Mouse (Mus musculus): Measurements from ENCODE around the gene Zfp451.
"Not testable (repeated sequence)": the region's sequence is repeated elsewhere in the genome, so short reads cannot be mapped to it uniquely, and the experiment has no call there.

Zfp451 gene

DNA sequence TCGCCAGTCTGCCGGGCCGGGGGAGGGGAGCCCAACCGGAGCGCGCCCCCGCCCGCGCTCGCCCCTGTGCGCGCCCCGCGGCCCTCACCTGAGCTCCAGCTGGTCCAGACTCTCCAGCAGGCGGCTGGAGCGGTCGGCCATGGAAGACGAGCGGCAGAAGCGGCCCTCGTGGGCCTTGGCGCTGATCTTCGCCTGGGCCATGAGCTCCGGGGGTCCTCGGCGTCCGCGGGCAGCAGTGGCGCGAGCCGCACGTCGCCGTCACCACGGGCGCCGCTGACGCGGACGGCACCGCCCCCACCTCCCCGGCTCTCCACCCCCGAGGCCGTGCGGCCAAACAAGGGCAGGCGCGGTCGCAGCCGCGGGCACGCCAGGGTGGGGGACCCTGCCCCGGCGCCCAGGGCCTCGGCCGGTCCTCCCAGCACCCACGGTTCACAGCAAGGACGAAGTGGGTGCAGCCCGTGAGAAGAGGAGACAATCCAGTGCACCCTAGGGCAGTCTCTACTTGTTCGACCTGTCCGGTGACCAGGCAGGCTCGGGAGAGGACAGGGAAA lies 56.8 kb downstream of the Zfp451 start, which contains the start of gene Bag2:
Bag2 (minus strand) TSS at position 305 of the 551 bp plus-strand sequence.
- DNase-seq (ENCODE audit: low read depth, low spot score) = no peak

DNA sequence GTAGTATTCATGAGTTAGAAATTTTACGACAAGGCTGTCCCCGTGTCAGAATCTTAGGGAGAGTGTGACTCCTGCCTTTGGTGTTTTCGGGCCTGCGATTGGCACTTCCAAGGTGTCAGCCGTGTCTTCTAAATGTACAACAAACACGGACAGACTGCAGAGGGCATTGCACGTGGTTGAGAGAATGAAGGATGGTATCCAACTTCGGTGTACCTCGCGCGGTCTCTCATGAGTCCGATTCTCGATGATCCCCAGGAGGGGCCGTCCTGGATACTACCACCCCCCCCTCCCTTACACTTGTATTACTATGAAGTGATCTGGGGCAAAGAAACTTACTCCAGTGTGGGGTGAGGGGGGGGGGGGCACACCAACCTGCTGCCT lies 57.4 kb downstream of the Zfp451 start:
- no peak for DNase-seq (ENCODE audit: low read depth, low spot score)

DNA sequence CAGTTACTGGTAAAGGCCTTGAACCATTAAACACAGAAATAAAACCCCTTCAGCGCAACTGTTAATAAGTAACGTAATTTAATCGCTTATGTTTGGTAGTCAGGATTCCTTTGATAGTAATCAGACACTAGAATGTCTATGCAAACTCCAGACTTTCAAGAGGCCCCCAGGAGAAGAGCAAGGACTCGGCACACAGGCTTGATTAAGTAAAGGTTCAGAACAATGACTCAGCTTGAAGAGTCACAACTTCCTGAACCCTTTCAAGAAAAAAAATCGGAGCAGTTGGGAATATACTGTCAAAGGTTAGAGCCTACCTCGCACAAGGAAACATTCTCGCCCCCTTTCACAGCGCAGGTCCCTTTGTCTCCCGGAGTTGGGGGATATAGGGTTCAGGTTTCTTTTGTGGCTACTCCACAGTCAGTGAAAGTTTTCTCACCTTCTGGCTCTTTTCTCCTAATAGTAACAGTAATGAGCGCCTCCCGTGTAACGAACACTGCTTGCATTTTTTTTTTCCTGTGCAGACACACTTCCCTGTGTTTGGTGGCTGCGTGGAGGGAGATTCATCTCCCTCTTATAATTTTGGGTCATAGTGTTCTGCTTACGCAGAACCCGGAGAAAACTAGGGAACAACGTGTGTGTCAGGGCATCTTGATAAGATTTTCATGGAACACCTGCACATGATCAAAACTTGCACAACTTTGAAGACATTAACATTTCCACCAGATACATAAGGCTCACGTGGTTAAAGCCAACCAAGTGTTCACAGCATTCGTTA lies 58.0 kb downstream of the Zfp451 start:
- DNase-seq (ENCODE audit: low read depth, low spot score) = no peak

DNA sequence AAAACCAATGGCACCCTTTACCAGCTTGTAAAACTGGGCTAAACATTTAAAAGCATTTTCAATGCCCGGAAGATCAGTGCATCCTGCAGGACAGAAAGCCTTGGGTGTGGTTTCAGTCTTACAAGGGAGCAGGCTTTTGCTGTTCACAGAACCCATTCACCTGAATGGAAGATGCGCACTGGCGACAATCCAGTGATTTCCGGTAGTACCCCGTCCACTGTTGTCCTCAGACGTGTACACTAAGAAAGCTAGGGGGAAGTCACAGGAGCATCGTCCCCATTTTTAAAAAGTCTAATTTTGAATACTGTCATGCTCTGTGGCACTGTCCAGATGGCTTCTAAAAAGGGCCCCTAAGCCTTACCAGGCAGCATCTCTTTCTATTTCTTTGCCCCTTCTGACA lies 58.6 kb downstream of the Zfp451 start:
- DNase-seq (ENCODE audit: low read depth, low spot score) = no peak

DNA sequence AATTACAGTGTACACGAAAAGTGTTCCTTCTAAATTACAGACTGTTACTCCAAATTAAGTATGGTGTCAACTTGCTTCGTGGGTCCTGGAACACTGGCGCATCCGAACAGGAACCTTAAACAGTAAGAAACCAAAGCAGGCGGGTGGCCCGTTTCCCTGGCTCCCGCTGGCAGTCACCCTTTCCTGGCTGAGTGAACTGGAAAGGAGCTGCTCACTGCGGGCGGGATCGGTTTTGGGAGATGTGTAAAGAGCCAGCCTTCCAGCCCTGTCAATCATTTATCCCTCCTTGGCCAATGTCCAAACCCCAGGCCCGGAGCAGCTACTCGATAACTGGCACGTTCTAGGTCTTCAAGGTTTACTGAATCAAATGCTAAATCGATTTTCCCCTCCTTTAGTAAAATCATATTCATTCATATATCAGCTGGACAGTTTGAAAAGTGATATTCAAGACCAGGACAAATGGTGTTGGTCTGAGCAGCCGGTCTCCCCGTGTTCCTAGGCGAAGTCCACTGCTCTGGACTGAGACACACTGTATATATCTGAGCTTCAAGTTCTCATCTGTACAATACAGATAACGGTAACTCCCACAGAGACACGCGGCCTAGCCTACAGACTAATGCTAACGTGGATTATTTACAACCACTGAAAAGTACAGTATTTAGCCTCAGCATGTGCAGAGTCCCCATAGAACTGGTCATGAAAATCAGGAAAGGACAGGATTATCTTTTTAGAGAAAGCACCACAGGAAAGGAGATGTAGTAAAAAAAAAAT lies 59.2 kb downstream of the Zfp451 start:
- no peak for DNase-seq (ENCODE audit: low read depth, low spot score)

DNA sequence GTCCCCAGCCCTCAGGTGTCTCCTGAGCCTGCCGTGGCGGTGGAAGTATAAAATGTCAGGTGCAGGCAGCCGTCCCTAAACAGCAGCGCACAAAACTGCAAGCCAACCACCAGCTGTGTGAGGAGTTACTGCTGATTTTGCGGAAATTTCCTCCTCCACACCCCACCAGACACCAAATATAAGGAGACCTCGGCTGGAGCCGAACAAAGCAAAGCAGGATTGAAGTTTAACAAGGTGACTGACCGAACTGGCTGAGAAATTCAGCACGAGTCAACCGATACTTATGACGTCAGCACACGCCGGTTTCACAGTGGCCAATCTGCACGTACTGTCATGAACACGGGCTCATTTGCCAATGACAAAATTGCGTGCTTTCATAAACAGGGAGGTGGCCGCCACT lies 60.3 kb downstream of the Zfp451 start:
- no peak for DNase-seq (ENCODE audit: low read depth, low spot score)

DNA sequence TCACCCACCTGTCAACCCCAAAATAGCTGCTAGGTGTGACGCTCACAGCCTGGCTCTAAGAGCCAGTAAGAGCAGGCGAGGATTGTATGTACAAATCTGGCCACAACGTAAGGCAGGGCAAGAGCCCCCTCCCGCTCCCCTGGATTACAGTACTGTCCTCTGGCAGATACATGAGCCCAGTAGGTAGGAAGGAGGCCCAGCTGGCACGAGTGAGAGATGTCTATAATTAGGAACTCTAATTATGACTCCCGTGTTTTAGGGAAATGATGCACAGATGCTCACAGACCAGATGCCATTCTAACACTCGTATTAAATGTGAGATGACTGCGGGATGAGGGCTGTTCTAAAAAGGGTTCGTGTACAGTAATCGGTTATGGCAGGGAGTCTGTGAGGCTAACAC lies 63.1 kb downstream of the Zfp451 start:
- DNase-seq (ENCODE audit: low read depth, low spot score) = no peak

DNA sequence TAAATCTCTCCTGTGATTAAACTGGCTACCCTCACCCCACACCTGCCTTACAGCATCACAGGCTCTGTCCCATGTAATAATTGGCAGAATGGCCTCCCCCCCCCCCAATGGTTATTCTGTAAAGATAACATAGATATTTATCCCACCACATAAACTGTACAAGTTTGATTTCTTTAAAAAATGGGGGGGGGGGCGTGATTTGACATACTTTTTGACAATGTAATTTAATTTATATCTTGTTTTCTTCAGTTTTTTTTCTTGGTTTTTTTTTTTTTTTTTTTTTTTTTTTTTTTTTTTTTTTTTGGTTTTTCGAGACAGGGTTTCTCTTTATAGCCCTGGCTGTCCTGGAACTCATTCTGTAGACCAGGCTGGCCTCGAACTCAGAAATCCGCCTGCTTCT lies 64.7 kb downstream of the Zfp451 start:
- DNase-seq (ENCODE audit: low read depth, low spot score) = not testable (repeated sequence)

DNA sequence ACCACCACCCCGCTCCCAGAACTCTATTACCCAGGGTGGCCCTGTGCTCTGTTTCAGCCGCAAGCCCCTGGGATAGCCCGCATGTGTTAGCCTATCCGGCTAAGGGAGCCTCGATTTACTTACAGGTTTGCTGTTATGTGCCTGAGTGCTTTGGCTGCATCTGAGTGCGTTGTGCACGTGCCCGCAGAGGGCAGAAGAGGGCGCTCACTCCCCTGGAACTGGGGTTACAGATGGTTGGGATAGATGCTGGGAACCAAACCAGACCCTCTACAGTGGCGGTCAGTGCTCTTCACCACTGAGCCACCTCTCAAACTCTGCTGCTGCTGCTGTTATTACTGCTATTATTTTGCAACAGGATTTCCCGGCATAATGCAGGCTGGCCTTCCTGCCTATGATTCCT lies 65.3 kb downstream of the Zfp451 start:
- DNase-seq (ENCODE audit: low read depth, low spot score) = no peak

DNA sequence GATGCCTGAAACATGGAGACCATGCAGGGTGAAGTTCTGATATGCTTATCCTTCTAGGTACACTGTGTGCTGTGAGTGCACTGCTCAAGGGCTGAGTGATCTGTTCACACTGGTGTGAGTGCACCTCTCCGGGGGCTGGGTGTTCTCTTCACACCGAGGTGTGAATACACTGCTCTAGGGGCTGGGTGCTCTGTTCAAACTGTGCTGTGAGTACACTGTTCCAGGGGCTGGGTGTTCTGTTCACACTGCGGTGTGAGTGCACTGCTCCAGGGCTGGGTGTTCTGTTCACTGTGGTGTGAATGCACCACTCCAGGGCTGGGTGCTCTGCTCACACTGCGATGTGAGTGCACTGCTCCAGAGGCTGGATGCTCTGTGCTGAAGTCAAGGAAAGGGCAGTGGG lies 68.5 kb downstream of the Zfp451 start:
- DNase-seq (ENCODE audit: low read depth, low spot score) = no peak

DNA sequence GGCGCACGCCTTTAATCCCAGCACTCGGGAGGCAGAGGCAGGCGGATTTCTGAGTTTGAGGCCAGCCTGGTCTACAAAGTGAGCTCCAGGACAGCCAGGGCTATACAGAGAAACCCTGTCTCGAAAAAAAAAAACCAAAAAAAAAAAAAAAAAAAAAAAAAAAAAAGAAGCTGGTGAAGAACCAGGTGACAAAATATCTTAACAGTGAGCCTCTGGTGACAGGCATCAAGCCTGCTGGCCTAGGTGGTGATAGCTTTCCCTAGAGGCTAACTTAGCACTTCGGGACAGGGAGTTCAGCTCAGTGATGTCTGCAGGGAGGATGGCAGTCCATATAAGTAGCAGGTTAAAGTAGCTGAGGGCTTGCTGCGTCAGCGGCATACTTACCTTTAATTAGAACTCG lies 69.6 kb downstream of the Zfp451 start:
- DNase-seq (ENCODE audit: low read depth, low spot score) = not testable (repeated sequence)

DNA sequence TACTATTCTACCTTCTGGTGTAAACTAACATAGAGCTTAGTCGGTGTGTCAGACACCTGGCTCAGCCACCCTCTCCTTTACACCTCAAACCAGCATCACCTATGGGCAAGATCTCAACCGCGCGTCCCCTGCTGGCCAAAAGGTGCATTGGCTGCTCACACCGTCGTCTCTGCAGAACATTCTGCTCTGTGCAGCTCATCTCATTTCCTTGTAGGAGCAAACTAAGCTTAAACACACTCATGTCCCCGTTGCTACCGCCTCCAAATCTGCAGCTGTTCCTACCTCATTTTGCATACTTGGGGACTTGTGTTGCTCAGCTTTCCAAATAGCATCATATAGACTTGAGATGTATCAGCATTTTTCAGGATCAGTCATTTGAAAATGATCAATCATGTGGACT lies 71.5 kb downstream of the Zfp451 start:
- DNase-seq (ENCODE audit: low read depth, low spot score) = no peak

DNA sequence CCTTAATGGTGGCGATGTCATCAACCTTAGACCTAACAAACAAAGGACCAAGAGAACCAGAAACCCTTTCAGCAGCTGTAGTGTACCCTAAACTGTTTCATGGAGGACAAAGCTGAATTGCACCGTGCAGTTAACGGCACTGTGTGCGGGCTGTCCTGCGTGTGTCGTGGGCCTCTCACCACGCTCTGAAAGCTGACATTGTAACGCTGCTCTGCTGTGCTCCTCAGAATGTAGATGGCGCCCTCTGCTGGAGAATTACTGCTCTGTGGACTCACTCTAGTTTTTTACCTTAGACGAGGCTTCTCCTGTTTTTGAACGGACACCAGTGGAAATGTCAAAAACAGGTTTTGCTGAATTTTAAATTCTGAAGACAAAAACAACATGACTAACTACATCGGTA lies 75.1 kb downstream of the Zfp451 start:
- DNase-seq (ENCODE audit: low read depth, low spot score) = peak; percentile 47

DNA sequence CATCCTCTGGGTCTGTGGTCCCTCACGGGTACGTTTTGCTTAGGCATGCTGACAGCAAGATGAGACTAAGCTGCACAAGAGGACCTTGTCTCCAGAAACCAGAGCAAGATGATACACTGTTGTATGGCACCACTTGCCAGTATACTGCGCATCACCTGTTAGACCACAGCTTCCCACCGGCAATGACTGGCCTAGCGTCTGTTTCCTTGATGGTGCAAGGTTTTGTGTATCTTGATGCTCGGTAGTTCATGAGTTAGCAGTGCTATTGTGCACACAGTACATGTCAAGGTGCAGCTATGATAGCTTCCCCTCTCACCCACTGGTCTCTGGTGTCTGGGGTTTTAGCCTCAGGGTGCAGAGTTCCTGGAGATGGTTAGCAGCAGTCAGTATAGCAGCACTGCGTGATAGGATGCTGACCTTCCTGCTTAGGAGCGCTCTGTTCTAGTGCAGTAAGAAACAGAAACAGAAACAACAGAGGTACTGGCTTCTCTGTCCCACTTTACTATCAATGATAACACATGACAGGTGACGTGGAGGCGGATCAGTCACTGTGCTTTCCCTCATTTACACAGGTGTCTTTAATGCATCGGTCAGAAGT lies 75.6 kb downstream of the Zfp451 start:
- DNase-seq (ENCODE audit: low read depth, low spot score) = no peak

DNA sequence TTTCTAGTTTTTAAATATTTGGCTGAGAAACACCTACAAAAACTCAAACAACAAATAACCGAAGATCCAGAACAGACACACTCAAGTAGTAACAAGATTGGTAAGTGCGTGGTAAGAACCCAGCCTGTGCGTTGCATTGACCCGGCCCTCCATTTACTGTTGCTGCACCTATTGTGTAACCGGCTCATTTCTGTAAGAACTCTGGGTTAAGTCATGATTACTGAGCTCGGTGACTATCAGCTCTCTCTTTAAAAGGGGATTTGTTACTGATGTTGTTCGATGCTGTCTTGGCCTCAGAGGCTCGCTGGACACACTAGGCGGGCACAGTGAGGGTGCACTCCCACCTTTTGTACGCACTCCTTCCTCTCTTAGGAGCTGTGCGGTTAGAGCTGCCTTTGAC lies 76.1 kb downstream of the Zfp451 start:
- DNase-seq (ENCODE audit: low read depth, low spot score) = no peak

DNA sequence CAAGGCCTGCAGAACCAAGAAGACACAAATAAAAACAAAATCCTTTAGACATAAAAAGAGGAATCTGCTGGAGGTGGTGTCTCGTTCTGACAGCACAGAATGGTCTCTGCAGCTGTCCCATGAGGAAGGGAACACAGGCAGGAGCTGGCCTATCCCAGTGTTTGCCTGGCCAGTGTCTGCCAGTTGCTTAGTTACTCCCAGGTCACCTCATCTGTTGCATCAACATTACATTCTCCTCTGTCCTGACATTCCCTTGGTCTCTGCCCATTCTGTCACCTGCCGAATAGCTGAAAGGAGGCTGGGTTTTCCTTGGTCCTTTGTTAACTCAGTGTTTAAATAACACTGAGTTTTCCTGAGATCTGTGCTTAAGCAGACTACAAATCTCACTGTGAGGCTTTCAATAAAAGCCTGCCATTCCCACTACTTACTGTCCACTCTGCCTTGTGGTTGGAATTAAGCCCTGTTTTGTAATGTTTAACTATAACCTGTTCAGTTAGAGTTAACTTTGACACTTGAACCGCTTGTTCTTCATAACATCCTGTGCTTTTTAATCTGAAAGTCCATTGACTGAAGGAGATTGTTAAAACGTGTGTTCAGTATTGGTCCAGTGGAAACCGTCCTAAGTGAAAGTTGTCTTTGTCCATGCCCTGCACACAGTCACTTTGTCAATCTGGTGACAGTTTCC lies 80.3 kb downstream of the Zfp451 start:
- DNase-seq (ENCODE audit: low read depth, low spot score) = no peak

DNA sequence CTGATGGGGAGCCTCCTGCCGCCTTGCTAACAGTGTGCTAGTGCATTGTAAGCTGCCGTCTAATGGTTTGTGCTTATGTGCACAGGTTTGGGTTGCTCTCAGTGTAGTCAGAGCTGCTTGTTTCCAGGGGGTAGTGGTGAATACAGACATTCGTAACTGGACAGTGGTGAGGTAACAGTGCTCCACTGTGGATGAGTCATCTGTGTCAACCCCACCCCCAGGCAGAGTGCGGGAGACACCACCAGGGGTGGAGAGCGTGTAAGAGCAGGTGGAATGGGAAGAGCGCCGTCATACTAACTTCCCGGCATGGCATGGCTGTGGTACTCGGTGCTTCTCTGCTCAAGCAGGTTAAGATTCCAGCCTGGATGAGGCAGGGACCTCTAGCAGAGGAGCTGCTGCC lies 81.4 kb downstream of the Zfp451 start:
- DNase-seq (ENCODE audit: low read depth, low spot score) = no peak

DNA sequence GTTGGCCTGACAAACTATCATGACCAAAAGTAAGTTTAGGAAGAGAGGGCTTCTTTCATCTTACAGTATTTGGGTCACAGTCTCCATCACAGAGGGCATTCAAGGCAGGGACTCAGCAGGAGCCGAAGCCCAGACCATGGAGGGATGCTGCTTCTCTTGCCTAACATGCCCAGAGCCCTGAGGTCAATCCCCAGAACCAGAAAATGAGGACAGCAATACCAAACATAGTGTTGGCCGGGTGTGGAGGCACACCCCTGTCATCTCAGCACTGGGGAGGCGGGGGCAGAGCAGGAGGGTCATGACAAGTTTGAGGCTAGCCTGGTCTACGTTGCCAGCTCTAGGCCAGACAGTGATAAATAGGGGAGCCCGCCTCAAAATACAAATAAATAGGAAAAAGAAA lies 89.3 kb downstream of the Zfp451 start:
- no peak for DNase-seq (ENCODE audit: low read depth, low spot score)

DNA sequence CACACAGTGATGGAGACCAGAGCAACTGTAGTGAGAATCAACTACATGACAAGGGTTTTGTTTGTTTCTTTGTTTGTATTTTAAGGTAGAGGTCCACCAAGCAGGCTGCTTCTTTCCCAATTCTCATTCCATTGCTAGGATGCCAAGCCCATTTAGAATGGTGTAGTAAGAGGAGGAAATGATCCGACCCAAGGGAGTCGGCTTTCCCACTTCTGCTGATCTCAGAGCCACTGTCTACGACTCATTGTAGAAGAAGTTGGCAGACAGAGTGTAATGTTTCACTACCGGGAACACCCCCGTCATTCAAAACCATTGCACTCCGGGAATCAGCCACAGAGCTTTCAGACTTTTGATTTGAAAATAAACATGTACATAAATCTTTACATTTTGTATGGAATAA lies 89.9 kb downstream of the Zfp451 start:
- DNase-seq (ENCODE audit: low read depth, low spot score) = no peak

DNA sequence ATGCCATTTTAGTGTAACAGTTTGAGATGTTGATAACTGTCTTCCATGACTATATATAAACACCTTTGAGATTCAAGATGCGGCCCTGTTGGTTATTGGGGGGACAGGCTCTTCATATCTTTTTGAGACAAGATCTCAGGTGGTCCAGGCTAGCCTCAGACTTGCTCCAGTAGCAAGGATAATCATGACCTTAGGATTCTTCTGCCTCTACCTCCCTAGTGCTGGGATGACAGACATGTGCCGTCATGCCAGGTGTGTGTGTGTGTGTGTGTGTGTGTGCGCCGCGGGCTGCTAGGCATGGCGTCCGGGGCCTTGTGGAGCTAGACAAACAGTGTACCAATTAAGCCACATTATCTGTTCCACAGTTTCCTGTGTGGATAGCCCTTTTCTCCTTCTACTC lies 93.4 kb downstream of the Zfp451 start:
- no peak for DNase-seq (ENCODE audit: low read depth, low spot score)

DNA sequence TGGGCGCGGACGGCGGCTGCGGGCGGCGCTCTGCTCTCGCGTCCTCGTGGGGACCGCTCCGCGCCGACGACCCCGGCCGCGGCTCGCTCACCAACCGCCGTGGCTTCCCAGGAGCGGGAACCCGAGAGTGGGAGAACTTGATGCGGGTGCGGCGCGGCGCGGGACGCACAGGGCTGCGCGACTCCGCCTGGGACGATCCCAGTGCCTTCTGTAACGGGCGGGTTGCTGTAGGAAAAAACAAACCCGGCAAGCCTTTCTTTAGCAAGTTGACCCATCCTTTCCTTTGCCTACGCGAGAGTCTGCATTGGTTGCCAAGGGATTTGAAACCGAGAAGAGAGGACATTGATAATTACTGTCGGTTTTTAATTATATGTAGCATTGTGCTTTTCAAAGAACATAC lies 94.2 kb downstream of the Zfp451 start:
- DNase-seq (ENCODE audit: low read depth, low spot score) = no peak

DNA sequence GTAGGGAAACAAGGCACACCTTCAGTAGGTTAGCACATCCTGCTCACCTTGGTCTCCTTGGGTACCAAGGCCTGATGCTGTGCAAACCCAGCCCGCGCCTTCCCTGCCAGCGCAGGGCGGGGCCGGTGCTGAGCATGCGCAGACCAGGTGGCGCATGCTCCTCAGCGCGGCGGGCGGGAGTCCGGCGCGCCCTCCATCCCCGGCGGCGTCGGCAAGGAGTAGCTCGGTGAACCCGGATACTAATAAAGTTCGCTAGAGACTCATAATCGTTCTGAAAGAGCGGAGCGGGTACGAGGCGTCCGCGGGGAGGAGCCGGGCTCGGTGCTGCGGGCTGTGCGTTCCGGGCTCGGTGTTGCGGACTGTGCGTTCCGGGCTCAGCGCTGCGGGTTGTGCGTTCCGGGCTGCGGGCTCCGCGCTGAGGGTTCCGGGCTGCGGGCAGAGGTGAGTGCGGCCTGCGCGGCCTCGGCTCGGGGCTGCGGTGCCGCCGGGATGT lies 94.6 kb downstream of the Zfp451 start, which contains the start of gene Rab23:
Rab23 (plus strand) TSS at position 155 of the 493 bp plus-strand sequence.
- DNase-seq (ENCODE audit: low read depth, low spot score) = peak; percentile 73

Data from retina, adult 2 months (tissue).